Mouse (Mus musculus): ENCODE data around the gene Wscd1.

Wscd1 gene

DNA sequence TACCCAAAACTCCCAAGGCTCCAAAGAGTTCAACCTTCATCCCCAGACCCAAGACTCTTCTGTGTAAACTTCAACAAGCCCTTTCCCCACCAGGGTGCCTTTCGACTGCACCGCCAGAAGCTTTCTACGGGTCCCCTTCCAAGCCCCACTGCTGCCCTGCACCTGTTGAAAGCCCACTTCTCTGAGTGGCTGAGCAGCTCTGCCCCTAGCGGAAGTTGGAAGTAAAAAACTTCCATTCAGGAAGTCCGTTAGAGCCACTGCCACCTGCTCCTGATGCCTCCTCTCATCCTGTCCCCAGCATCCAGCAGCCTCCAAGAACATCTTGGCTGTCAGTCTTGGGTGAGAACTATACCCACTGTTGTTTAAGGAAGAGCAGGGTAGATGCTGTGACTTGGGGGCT lies at the start of gene Wscd1:
TSS of gene Wscd1 (plus strand) at position 250 of the 400 bp plus-strand sequence.
- ChIA-PET CTCF (interaction anchor here in 2 of 4 experiments (0.6 to 1.5 kb wide), 6 partner anchors 9 to 417 kb away, joined by 3 to 4 read pairs (median 3); no protein-coding TSS in a partner anchor), POLR2A (interaction anchor here in 2 of 4 experiments (0.8 to 1.3 kb wide), 4 partner anchors 9 to 26 kb away, joined by 3 to 5 read pairs (median 4); no protein-coding TSS in a partner anchor)

GRCm38 (mm10) chr11:71728066-71728465 lies 21.7 kb upstream of the Wscd1 start:
- CTCF ChIA-PET: interaction anchor here in 1 of 4 experiments (0.6 kb wide), 2 partner anchors 22 to 296 kb away, joined by 3 to 4 read pairs; partner anchors contain the start of gene Wscd1
- POLR2A ChIA-PET: no interaction called here

DNA sequence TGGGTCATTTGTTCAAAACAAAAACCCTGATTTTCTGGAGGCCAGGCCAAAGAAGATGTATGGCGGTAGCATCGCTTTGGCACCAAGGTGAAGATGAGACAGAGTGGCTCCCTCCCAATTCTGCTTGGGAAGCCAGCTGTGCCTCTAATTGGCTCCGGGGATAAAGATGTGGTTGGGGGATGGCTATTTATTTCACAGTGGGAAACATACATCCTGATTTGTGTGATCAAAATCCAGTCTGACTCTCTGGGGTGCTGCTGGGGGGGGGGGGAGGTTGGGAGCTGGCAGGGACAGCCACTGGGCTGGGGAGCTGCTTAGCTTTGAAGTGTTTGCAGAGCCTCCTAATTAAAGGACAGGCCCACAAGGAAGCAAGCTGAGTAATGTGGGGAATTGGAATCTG lies 20.4 kb upstream of the Wscd1 start:
- ChIA-PET POLR2A (interaction anchor here in 1 of 4 experiments (0.6 kb wide), 1 partner anchor 1073 kb away, joined by 5 read pairs; no protein-coding TSS in a partner anchor), CTCF (no interaction called here)

GRCm38 (mm10) chr11:71733771-71734170 lies 15.9 kb upstream of the Wscd1 start:
- ChIA-PET CTCF (no interaction called here), POLR2A (interaction anchor here in 1 of 4 experiments (0.6 kb wide), 1 partner anchor 439 kb away, joined by 7 read pairs; no protein-coding TSS in a partner anchor)

GRCm38 (mm10) chr11:71737106-71737505 lies 12.6 kb upstream of the Wscd1 start:
- ChIA-PET POLR2A (no interaction called here), CTCF (interaction anchor here in 2 of 4 experiments (0.6 to 0.7 kb wide), 2 partner anchors 279 to 328 kb away, joined by 3 to 10 read pairs; no protein-coding TSS in a partner anchor)

DNA sequence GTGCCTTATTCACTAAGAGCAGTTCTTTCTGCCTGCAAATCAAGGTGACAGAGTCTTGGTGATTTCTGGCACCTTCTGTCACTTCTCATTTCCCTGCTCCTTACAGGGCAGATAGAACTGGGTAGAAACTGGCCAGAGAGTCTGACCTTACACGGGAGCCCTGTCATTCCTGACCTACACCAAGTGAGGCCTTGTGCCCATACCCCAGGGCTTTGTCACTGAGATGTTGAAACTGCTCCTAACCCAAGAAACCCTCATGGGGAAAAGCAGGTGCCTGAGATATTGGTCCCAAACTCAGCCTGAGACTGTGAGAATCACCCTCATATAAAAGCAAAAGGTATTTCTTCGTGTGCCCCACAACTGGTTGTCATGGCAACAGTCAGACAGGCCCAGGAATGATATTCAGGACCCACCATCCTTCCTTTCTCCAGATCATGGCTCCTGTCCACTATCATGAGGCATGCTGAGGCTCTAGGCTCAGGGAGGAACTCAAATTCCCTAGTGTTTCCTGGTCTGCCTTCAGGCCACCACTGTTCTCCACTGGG lies 11.1 kb upstream of the Wscd1 start:
- POLR2A ChIA-PET: interaction anchor here in 1 of 4 experiments (0.7 kb wide), 1 partner anchor 12 kb away, joined by 4 read pairs; no protein-coding TSS in a partner anchor
- CTCF ChIA-PET: no interaction called here

DNA sequence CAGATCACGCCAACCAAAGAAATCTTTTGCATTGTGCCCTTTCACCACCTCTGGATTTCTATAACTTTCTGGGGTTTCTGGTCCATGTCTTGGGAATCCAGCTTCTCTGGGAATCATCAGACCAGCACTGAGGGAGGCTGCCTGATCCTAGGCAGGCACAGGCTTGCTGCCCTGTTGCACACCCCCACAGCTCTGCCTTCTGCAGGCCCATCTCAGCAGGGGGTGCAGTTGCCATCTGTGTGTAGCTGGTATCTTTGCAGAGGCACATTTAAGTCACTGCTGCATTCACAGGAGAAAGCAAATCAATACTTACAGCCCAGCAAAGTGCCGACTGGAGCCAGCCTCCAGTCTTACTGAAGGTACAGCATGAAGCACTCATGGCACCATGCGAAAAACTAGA lies 3.8 kb upstream of the Wscd1 start:
- POLR2A ChIA-PET: no interaction called here
- CTCF ChIA-PET: no interaction called here

GRCm38 (mm10) chr11:71747719-71748118 lies 2.0 kb upstream of the Wscd1 start:
- POLR2A ChIA-PET: interaction anchor here in 1 of 4 experiments (0.8 kb wide), 1 partner anchor 511 kb away, joined by 5 read pairs; no protein-coding TSS in a partner anchor

GRCm38 (mm10) chr11:71750534-71751173 lies 934 bp downstream of the Wscd1 start:
- POLR2A ChIA-PET: interaction anchor here in 2 of 4 experiments (0.6 to 1.3 kb wide), 8 partner anchors 8 to 564 kb away, joined by 3 to 5 read pairs (median 3); no protein-coding TSS in a partner anchor
- CTCF ChIA-PET: interaction anchor here in 3 of 4 experiments (0.6 to 1.5 kb wide), 3 partner anchors 8 to 416 kb away, joined by 3 to 4 read pairs (median 4); no protein-coding TSS in a partner anchor

More at GRCm38 (mm10) chr11:71747719-71748118, 2.0 kb upstream of the Wscd1 start:
- CTCF ChIA-PET: interaction anchor here in 2 of 4 experiments (0.7 to 1.4 kb wide), 2 partner anchors 33 to 304 kb away, joined by 3 to 4 read pairs; no protein-coding TSS in a partner anchor

GRCm38 (mm10) chr11:71751174-71751611 lies 1.5 kb downstream of the Wscd1 start:
- CTCF ChIA-PET: interaction anchor here in 1 of 4 experiments (1.4 kb wide), 1 partner anchor 13 kb away, joined by 4 read pairs; no protein-coding TSS in a partner anchor
- POLR2A ChIA-PET: interaction anchor here in 1 of 4 experiments (0.6 to 1.0 kb wide), 3 partner anchors 11 to 565 kb away, joined by 3 to 4 read pairs (median 3); no protein-coding TSS in a partner anchor

GRCm38 (mm10) chr11:71751689-71752088 lies 2.0 kb downstream of the Wscd1 start:
- CTCF ChIA-PET: interaction anchor here in 1 of 4 experiments (1.4 kb wide), 1 partner anchor 13 kb away, joined by 4 read pairs; no protein-coding TSS in a partner anchor
- POLR2A ChIA-PET: interaction anchor here in 1 of 4 experiments (1.0 kb wide), 1 partner anchor 12 kb away, joined by 4 read pairs; no protein-coding TSS in a partner anchor

DNA sequence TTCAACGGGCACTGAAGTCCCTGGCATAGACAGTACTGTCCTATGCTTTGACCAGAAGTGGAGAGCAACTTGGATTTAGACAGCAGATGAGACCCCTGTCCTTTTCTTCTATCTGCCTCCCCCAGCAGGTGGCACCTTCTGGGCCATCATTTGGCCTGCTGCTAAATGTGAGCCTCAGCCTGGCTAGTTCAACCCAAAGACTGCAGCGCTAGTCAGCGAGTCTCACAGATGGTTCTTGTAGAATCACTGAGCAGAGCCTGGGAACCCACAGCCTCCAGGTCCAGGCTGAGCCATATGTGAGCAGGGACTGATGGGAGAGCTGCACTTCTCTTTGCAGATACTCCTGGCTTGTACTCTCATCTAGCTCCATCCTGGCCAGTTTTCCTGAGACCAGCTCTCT lies 2.9 kb downstream of the Wscd1 start:
- ChIA-PET CTCF (interaction anchor here in 1 of 4 experiments (0.6 kb wide), 1 partner anchor 134 kb away, joined by 3 read pairs; no protein-coding TSS in a partner anchor), POLR2A (no interaction called here)

DNA sequence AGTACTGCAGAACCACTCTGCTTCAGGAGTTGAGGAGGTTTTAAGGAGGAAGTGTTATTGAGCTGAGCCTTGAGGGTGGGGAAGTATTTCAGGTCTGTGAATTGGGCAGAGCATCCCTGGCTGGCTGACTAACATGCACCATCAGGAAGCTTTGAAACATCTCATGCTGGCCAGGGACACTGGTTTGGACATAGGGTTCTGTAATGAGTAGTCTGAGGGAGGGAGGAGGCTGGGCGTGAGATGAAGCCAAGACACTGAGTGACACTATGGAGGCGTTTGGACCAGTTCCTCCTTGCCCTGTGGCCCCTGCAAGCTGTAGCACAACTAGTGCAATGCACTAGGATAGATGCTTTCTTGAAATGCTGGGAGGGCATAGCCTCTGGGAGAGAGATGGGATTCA lies 5.4 kb downstream of the Wscd1 start:
- ChIA-PET CTCF (interaction anchor here in 1 of 4 experiments (0.6 to 1.8 kb wide), 2 partner anchors 19 to 270 kb away, joined by 4 to 6 read pairs; no protein-coding TSS in a partner anchor), POLR2A (no interaction called here)

GRCm38 (mm10) chr11:71756325-71756724 lies 6.6 kb downstream of the Wscd1 start:
- ChIA-PET CTCF (interaction anchor here in 2 of 4 experiments (0.6 to 1.8 kb wide), 2 partner anchors 269 to 1524 kb away, joined by 3 to 4 read pairs; no protein-coding TSS in a partner anchor), POLR2A (no interaction called here)

DNA sequence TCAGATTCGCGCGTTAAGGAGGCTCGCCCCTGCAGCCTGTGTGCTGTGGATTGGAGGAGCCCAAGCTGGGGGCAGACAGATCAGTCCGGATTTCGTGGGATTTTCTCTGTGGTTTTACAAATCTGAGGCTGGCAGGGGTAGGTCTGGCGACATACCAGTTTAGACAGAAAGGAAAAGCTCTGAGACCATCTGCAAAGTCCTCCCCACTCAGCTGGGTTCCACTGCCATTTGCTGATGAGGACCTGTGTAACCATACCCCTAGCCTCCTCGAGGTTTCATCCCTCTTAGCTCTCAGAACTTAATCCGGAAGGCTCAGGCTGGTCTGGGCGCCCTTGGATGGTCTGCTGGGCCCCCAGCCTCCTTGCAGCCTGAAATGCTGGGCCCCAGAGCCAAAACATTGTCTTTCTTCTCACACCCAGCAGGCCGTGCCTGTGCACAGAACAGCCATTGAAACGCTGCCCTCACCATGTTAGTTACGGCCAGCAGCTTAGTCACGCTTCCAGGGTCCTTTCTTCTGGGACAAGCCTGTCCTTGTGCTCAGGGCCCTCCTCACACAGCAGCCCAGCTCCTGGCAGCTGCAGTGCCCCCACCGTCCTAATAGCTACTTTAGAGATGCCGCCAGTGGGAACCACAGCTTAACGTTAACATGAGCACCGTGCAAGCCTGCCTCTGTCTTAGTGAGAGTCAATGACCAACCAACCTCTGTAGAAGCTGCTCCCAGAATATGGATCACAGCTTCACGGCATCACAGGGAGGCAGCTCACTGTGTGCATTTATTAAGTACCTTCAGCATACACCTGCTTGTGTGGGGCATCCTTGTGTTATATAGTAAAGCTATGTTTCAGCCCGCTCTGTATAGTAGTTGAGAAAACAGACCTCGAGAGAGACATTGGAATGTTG lies 8.7 kb downstream of the Wscd1 start:
- POLR2A ChIA-PET: interaction anchor here in 1 of 4 experiments (0.9 to 1.7 kb wide), 3 partner anchors 8 to 11 kb away, joined by 3 to 5 read pairs (median 3); no protein-coding TSS in a partner anchor
- CTCF ChIA-PET: interaction anchor here in 2 of 4 experiments (0.8 to 1.5 kb wide), 4 partner anchors 9 to 265 kb away, joined by 3 to 7 read pairs (median 4); partner anchors contain the start of gene Wscd1 (in 1 of the 2)

- ChIA-PET POLR2A (no interaction called here), CTCF (no interaction called here)
Measured at GRCm38 (mm10) chr11:71760991-71761390, 11.3 kb downstream of the Wscd1 start.

DNA sequence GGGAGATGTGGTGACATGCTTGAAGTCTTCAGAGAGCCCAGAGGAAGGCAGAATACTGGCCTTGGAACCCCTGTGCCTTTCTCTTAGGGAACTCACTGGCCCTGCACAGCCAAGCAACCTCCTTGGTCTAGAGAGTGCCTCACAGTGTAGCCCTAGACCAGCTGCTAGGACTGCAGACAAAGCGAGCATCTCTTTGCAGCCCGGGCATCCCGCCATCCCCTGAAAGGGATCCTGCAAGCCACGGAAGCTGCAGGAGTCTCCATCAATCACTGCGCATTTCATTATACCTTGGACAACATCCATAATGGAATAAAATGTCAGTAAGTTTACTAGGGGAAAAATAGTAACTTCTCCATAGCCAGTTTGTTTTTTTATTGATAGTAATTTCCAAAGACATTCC lies 13.4 kb downstream of the Wscd1 start:
- CTCF ChIA-PET: no interaction called here
- POLR2A ChIA-PET: interaction anchor here in 2 of 4 experiments (0.6 to 1.4 kb wide), 3 partner anchors 12 to 70 kb away, joined by 3 to 4 read pairs (median 3); no protein-coding TSS in a partner anchor
